Mouse (Mus musculus) lung, embryonic 14.5 days (tissue): ENCODE measurements around the gene Sec24b. TPM values are rescaled to one million over a fixed set of nuclear protein-coding genes. Genes with fewer than 3 reads are reported as not detected.

Experiments used
- ATAC-seq: fragments of 200-750 bp; cut with Nextera tagmentation; 2 replicates; pipeline ENCODE4 v1.8.0; 2017; ENCODE audit warnings: mild to moderate bottlenecking, moderate TSS enrichment, moderate library complexity; ENCODE audit not compliant: insufficient read depth
- DNase-seq: peaks from one replicate; pipeline ENCODE4 v3.0.0-alpha.2; 2015
- H3K27ac ChIP-seq: fragments of 300-500 bp; sonication (generic); 2 replicates; pipeline ENCODE4 v1.5.1; 2014; ENCODE audit warnings: low read depth, mild to moderate bottlenecking, moderate library complexity
- H3K27me3 ChIP-seq: fragments of 300-500 bp; sonication (generic); 2 replicates; pipeline ENCODE4 v1.6.1; 2014; ENCODE audit warnings: low read length, control low read depth; ENCODE audit not compliant: insufficient read depth
- H3K36me3 ChIP-seq: fragments of 300-500 bp; sonication (generic); 2 replicates; pipeline ENCODE4 v1.6.1; 2014; ENCODE audit warnings: control low read depth; ENCODE audit not compliant: insufficient read depth
- H3K4me1 ChIP-seq: fragments of 300-500 bp; sonication (generic); 2 replicates; pipeline ENCODE4 v1.6.1; 2014; ENCODE audit warnings: antibody characterized with exemption, control low read depth; ENCODE audit not compliant: insufficient read depth
- H3K4me2 ChIP-seq: fragments of 300-500 bp; sonication (generic); 2 replicates; pipeline ENCODE4 v1.6.1; 2014; ENCODE audit warnings: mild to moderate bottlenecking
- H3K4me3 ChIP-seq: fragments of 300-500 bp; sonication (generic); 2 replicates; pipeline ENCODE4 v1.5.1; 2014; ENCODE audit warnings: low read depth, low read length
- H3K9ac ChIP-seq: fragments of 300-500 bp; sonication (generic); 2 replicates; pipeline ENCODE4 v1.6.1; 2014
- H3K9me3 ChIP-seq: fragments of 300-500 bp; sonication (generic); 2 replicates; pipeline ENCODE4 v1.6.1; 2016; ENCODE audit warnings: low read depth, low read length, control low read depth
- CTCF ChIP-seq: IDR thresholded peaks from 2 replicates; pipeline ENCODE4 v1.5.1; 2016; ENCODE audit warnings: antibody characterized with exemption, low read depth
- WGBS: fragments of 180-500 bp; shearing (Covaris S2); extraction: QIAGEN DNeasy Blood & Tissue Kit; methylation state at CpG from one replicate; pipeline ENCODE4 v1.1.7; 2014; 5-methylcytosine and 5-hydroxymethylcytosine counted together
- polyA plus RNA-seq: library from polyadenylated mRNA; unstranded; fragments of >200 nt; fragmentation: Nextera tagmentation; extraction: Ambion mirVana; gene quantifications from 2 replicates; pipeline ENCODE4 v1.2.1, GENCODE M21; 2014

Sec24b gene
- polyA plus RNA-seq, 1 experiment from 2014 or later, result 46.3 TPM

DNA sequence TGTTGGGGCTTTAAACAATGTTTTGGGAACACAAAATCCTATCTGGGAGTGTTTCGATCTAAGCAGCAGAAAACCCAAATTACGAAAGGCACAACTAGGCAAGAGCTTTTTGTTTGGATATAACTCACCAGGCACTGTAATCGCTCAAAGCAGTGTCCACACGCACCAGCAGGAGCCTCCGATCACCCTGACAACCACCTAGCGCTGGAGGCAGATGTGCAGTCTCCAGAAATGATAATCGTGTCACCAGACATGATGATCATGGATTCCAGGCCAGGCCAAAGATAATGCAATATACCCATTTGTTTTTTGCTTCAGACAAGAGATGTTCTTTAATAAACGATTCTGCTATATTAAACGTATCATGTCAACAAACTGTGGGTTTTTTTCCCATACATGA lies 93.5 kb downstream of the Sec24b start:
- Histone ChIP-seq H3K27me3 (peaks cover 19% of the 10 kb centered on the region), H3K27ac (no peak overlapping the region), H3K4me1 (peaks cover 10% of the 10 kb centered on the region; the same call in 1 of the 2 replicates), H3K9me3 (no peaks in the 10 kb centered on the region), H3K9ac (no peak overlapping the region), H3K4me2 (no peak overlapping the region), H3K4me3 (no peak overlapping the region), H3K36me3 (no peaks in the 10 kb centered on the region)
- TF ChIP-seq CTCF, result no peak
- DNase-seq (no peak), ATAC-seq (no peak)
- WGBS, result 63% methylated on average over 9 of the region's 9 CpGs

DNA sequence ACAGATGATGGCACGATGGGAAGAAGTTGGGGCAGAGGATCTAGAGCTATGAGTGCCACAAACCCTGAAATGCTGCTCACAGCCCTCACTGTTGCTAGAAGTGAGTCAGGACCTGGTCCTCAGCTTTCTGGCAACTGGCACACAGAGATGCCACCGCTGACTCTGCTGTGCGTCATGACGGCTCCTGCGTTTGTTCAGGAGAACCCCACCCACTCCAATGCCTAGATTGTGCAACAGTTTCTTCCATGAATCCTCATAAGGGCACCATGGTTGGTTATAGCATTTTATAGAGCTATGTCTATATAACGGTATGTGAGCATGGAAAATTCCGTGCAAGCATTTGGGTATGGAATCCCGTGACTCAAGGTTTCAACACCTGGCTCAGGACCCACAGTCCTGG lies 96.7 kb downstream of the Sec24b start:
- TF ChIP-seq CTCF, result no peak

DNA sequence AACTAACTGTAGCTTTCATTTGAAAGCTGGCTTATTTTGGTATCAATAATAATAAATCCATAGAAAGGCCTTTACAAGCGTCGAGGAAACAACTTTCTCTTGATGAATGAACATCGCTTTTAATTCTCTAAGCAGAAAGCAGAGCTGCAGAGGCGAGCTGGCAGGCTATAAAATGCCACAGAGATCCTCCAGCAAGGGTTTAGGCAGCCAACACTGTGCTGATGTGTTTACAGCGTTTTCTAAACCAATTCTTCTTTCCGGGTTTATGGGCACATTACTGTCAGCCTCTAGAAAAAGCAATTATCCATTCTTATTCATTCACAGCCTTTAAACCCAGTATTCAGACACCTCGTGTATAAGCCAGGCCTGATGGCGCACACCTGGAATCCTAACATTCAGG lies 98.8 kb downstream of the Sec24b start:
- H3K9ac ChIP-seq, result no peak overlapping the region
- H3K27me3 ChIP-seq, result no peaks in the 10 kb centered on the region
- H3K4me1 ChIP-seq, result no peaks in the 10 kb centered on the region
- H3K4me3 ChIP-seq, result no peak overlapping the region
- H3K4me2 ChIP-seq, result no peak overlapping the region
- WGBS, result 69% methylated on average over 8 of the region's 8 CpGs
- no peaks in the 10 kb centered on the region for H3K36me3 ChIP-seq
- ATAC-seq (no peak), DNase-seq (no peak)
- no peak overlapping the region for H3K27ac ChIP-seq
- no peaks in the 10 kb centered on the region for H3K9me3 ChIP-seq
- no peak for TF ChIP-seq CTCF

More for the DNA sequence above, 96.7 kb downstream of the Sec24b start:
- no peak for ATAC-seq
- H3K27me3 ChIP-seq, result peaks cover 10% of the 10 kb centered on the region
- no peak overlapping the region for H3K4me2 ChIP-seq
- H3K27ac ChIP-seq, result no peak overlapping the region
- no peaks in the 10 kb centered on the region for H3K9me3 ChIP-seq
- no peaks in the 10 kb centered on the region for H3K4me1 ChIP-seq
- 85% methylated on average over 8 of the region's 8 CpGs for WGBS
- H3K4me3 ChIP-seq, result no peak overlapping the region
- no peak overlapping the region for H3K9ac ChIP-seq
- DNase-seq, result no peak
- H3K36me3 ChIP-seq, result no peaks in the 10 kb centered on the region

DNA sequence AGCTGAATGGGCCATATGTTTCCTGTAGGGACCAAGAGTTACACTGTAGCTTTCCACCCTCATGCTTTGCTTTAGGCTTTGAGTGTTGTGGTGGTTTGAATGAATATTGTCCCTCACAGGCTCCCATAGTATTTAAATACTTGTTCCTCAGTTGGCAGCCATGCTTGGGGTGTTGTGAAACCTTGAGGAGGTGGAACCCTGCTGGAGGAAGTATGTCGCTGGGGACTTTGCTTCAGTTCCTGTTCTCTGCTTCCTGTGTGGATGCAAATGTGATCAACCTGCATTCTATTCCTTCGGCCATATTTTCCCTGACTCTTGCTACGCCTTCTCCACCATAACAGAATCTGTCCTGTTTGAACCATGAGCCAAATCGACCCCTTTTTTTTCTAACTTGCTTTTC lies 108.1 kb downstream of the Sec24b start:
- no peaks in the 10 kb centered on the region for H3K36me3 ChIP-seq
- no peak for TF ChIP-seq CTCF
- H3K9ac ChIP-seq, result no peak overlapping the region
- no peaks in the 10 kb centered on the region for H3K4me1 ChIP-seq
- no peak overlapping the region for H3K4me3 ChIP-seq
- WGBS, result 88% methylated on average over 4 of the region's 4 CpGs
- H3K27ac ChIP-seq, result no peak overlapping the region
- no peaks in the 10 kb centered on the region for H3K9me3 ChIP-seq
- no peak for ATAC-seq
- no peaks in the 10 kb centered on the region for H3K27me3 ChIP-seq
- no peak overlapping the region for H3K4me2 ChIP-seq
- DNase-seq, result no peak

DNA sequence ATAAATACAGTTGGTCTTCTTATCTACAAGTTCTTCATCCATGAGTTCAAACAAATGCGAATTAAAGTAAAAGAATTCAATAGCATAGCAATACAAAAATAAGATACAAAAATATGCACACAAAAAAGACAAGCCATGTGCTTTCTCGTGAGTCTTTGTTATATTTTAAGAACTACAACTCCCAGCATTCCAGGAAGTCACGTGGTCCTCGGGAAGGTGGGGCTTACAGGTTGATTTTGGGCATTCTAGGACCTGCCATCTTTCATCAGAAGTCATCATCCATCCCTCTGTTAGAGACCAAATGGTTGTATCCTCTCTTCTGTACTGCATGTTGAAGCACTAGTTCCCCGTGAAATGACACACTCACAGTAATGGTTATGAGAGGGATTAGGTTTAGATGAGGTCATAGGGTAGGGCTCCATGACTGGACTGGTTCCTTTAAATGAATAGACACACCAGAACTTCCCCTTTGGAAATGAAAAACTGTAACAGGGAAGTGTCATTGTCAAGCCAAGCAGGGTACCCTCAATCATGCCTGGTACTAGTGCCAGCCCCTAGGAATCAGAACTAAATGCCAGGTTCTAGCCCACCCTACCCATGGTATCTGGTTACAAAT lies 112.1 kb downstream of the Sec24b start:
- Histone ChIP-seq H3K4me3 (no peak overlapping the region), H3K9ac (no peak overlapping the region), H3K4me1 (no peaks in the 10 kb centered on the region), H3K4me2 (no peak overlapping the region), H3K27ac (no peak overlapping the region), H3K9me3 (no peaks in the 10 kb centered on the region), H3K36me3 (no peaks in the 10 kb centered on the region), H3K27me3 (no peaks in the 10 kb centered on the region)
- no peak for ATAC-seq
- no peak for DNase-seq
- 79% methylated on average over 5 of the region's 5 CpGs for WGBS
- TF ChIP-seq CTCF, result no peak

DNA sequence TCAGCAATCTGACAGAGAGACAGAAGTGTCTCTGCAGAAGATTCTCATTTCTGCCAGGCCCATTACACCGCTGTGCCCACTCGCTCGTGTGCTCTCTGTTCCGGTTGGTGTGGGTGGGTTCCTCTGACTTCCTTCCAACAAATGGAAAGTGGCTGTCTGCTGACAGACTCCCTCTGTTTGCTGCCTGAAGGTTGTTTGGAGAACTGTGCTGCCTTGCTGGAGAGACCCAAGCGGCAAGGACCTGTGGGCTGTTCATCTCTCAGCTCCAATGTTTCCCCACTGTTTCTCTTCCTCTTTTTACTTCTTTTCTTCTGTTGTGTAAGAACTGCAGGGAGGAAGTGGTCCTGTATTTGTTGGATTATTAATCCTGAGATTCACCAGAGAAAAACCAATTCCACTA lies 113.0 kb downstream of the Sec24b start:
- DNase-seq, result no peak
- Histone ChIP-seq H3K4me3 (no peak overlapping the region), H3K36me3 (no peaks in the 10 kb centered on the region), H3K9ac (no peak overlapping the region), H3K4me1 (no peaks in the 10 kb centered on the region), H3K27ac (no peak overlapping the region), H3K9me3 (no peaks in the 10 kb centered on the region), H3K4me2 (no peak overlapping the region), H3K27me3 (no peaks in the 10 kb centered on the region)
- ATAC-seq, result no peak
- no peak for TF ChIP-seq CTCF
- WGBS, result 58% methylated on average over 5 of the region's 5 CpGs

DNA sequence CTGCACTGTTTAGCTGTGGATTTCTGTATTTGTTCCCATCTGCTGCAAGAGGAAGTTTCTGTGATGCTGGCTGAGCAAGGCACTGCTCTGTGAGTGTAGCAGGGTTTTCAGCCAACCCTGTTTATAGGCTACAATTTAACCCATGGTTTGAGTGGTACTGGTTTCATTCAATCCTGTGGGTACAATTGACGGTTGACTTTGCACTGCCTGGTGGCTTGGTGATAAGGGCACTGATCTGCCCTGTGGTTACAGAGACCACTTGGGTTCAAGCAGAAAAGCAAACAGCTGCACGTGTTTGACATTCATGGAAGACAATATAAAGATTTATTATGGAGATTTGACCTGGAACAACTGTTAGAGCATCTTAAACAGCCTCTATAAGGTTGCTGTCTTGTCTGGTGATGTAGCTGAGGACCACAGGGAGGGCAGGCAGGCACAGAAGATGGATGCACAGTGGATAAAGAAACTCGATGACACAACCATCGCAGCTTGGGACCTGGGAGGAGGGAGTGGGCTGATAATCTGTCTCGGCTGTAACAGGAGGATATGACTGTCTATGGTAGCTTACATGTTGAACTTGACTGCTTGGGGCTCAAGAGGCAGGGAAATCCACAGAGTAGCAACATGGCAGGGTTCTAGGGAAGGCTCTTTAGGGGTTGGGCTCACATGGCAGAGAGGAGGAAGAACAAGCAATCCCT lies 115.0 kb downstream of the Sec24b start:
- Histone ChIP-seq H3K27ac (no peak overlapping the region), H3K4me3 (no peak overlapping the region), H3K4me1 (no peaks in the 10 kb centered on the region), H3K27me3 (no peaks in the 10 kb centered on the region), H3K4me2 (no peak overlapping the region), H3K9me3 (no peaks in the 10 kb centered on the region), H3K36me3 (no peaks in the 10 kb centered on the region), H3K9ac (no peak overlapping the region)
- WGBS, result 47% methylated on average over 5 of the region's 5 CpGs
- no peak for TF ChIP-seq CTCF
- no peak for DNase-seq
- ATAC-seq, result no peak
